Mouse (Mus musculus) limb, embryonic 12.5 days (tissue): Measurements from ENCODE around the gene Pdzd2. TPM values are rescaled to one million over a fixed set of nuclear protein-coding genes. Genes with fewer than 3 reads are reported as not detected.

Experiments used
- ATAC-seq: fragments of 200-750 bp; cut with Nextera tagmentation; 2 replicates; pipeline ENCODE4 v1.8.0; 2017; ENCODE audit warnings: low read depth, moderate TSS enrichment; ENCODE audit not compliant: insufficient number of reproducible peaks, insufficient read depth, low FRiP score, low TSS enrichment
- H3K27ac ChIP-seq: fragments of 300-500 bp; sonication (generic); 2 replicates; pipeline ENCODE4 v1.5.1; 2016; ENCODE audit warnings: mild to moderate bottlenecking, moderate library complexity
- H3K27me3 ChIP-seq: fragments of 300-500 bp; sonication (generic); 2 replicates; pipeline ENCODE4 v1.6.1; 2016; ENCODE audit warnings: mild to moderate bottlenecking, moderate library complexity
- H3K36me3 ChIP-seq: fragments of 300-500 bp; sonication (generic); 2 replicates; pipeline ENCODE4 v1.6.1; 2016; ENCODE audit warnings: mild to moderate bottlenecking, moderate library complexity
- H3K4me1 ChIP-seq: fragments of 300-500 bp; sonication (generic); replicated peaks from 2 replicates; pipeline ENCODE4 v1.6.1; 2016
- H3K4me2 ChIP-seq: fragments of 300-500 bp; sonication (generic); 2 replicates; pipeline ENCODE4 v1.6.1; 2016; ENCODE audit warnings: mild to moderate bottlenecking, moderate library complexity
- H3K4me3 ChIP-seq: fragments of 300-500 bp; sonication (generic); replicated peaks from 2 replicates; pipeline ENCODE4 v1.5.1; 2016; ENCODE audit warnings: mild to moderate bottlenecking
- H3K9ac ChIP-seq: fragments of 300-500 bp; sonication (generic); replicated peaks from 2 replicates; pipeline ENCODE4 v1.6.1; 2016; ENCODE audit warnings: mild to moderate bottlenecking, moderate library complexity
- H3K9me3 ChIP-seq: fragments of 300-500 bp; sonication (generic); 2 replicates; pipeline ENCODE4 v1.6.1; 2016; ENCODE audit warnings: mild to moderate bottlenecking, moderate library complexity
- WGBS: fragments of 180-500 bp; shearing (Covaris S2); methylation state at CpG from one replicate; pipeline ENCODE4 v1.1.7; 2016; 5-methylcytosine and 5-hydroxymethylcytosine counted together
- polyA plus RNA-seq: library from polyadenylated mRNA; unstranded; fragments of >200 nt; fragmentation: Nextera tagmentation; extraction: Ambion mirVana; gene quantifications from 2 replicates; pipeline ENCODE4 v1.2.1, GENCODE M21; 2016

The Pdzd2 gene
- polyA plus RNA-seq, 1 experiment from 2014 or later: 32.5 TPM

- Histone ChIP-seq H3K4me1 (peaks cover 34% of the 10 kb centered on the region), H3K9ac (no peak overlapping the region), H3K4me3 (no peak overlapping the region), H3K27ac (no peak overlapping the region), H3K4me2 (no peak overlapping the region), H3K27me3 (peaks cover 4% of the 10 kb centered on the region), H3K9me3 (no peaks in the 10 kb centered on the region), H3K36me3 (no peaks in the 10 kb centered on the region)
- ATAC-seq: no peak
- WGBS: 37% methylated on average over 9 of the region's 9 CpGs
These were observed 39.4 kb downstream of the Pdzd2 start for GRCm38 (mm10) chr15:12700367-12700766.

GRCm38 (mm10) chr15:12697741-12698140, 42.0 kb downstream of the Pdzd2 start:
- H3K9me3 ChIP-seq: no peaks in the 10 kb centered on the region
- H3K36me3 ChIP-seq: no peaks in the 10 kb centered on the region
- 19% methylated on average over 7 of the region's 7 CpGs for WGBS
- peak overlapping the region; percentile 64 for H3K27ac ChIP-seq
- ATAC-seq: no peak
- H3K4me2 ChIP-seq: peak overlapping the region; percentile 22
- H3K4me3 ChIP-seq: no peak overlapping the region
- H3K9ac ChIP-seq: no peak overlapping the region
- H3K4me1 ChIP-seq: peaks cover 34% of the 10 kb centered on the region
- H3K27me3 ChIP-seq: peaks cover 4% of the 10 kb centered on the region; the same call in 1 of the 2 replicates

- 65% methylated on average over 8 of the region's 8 CpGs for WGBS
- Histone ChIP-seq H3K27ac (0 out of 2 replicates have a peak overlapping the region, but pooled peaks have one; percentile 24), H3K36me3 (no peaks in the 10 kb centered on the region), H3K4me2 (no peak overlapping the region), H3K27me3 (no peaks in the 10 kb centered on the region), H3K4me3 (no peak overlapping the region), H3K9me3 (no peaks in the 10 kb centered on the region), H3K9ac (no peak overlapping the region), H3K4me1 (peaks cover 34% of the 10 kb centered on the region)
- ATAC-seq: no peak
These were observed 42.8 kb downstream of the Pdzd2 start for GRCm38 (mm10) chr15:12696889-12697288.

- ATAC-seq: no peak
- 84% methylated on average over 7 of the region's 7 CpGs for WGBS
- H3K4me3 ChIP-seq: no peak overlapping the region
- peaks cover 3% of the 10 kb centered on the region; the same call in 1 of the 2 replicates for H3K36me3 ChIP-seq
- no peaks in the 10 kb centered on the region for H3K4me1 ChIP-seq
- H3K27me3 ChIP-seq: no peaks in the 10 kb centered on the region
- no peak overlapping the region for H3K27ac ChIP-seq
- no peak overlapping the region for H3K4me2 ChIP-seq
- H3K9me3 ChIP-seq: peaks cover 2% of the 10 kb centered on the region; the same call in 1 of the 2 replicates
- no peak overlapping the region for H3K9ac ChIP-seq
These were observed 49.9 kb downstream of the Pdzd2 start for GRCm38 (mm10) chr15:12689716-12690381.

GRCm38 (mm10) chr15:12682549-12682948, 57.2 kb downstream of the Pdzd2 start:
- H3K27ac ChIP-seq: peak overlapping the region; percentile 12; the same call in 1 of the 2 replicates
- WGBS: 20% methylated on average over 9 of the region's 9 CpGs
- no peak for ATAC-seq
- peaks cover 4% of the 10 kb centered on the region; the same call in 1 of the 2 replicates for H3K9me3 ChIP-seq
- no peak overlapping the region for H3K4me2 ChIP-seq
- peaks cover 28% of the 10 kb centered on the region for H3K4me1 ChIP-seq
- no peaks in the 10 kb centered on the region for H3K27me3 ChIP-seq
- peaks cover 4% of the 10 kb centered on the region; the same call in 1 of the 2 replicates for H3K36me3 ChIP-seq
- H3K9ac ChIP-seq: no peak overlapping the region
- no peak overlapping the region for H3K4me3 ChIP-seq

GRCm38 (mm10) chr15:12681891-12682290, 57.8 kb downstream of the Pdzd2 start:
- H3K9me3 ChIP-seq: peaks cover 4% of the 10 kb centered on the region; the same call in 1 of the 2 replicates
- no peak for ATAC-seq
- no peak overlapping the region for H3K4me3 ChIP-seq
- peaks cover 28% of the 10 kb centered on the region for H3K4me1 ChIP-seq
- H3K9ac ChIP-seq: no peak overlapping the region
- H3K27ac ChIP-seq: no peak overlapping the region; the same call in 1 of the 2 replicates
- H3K36me3 ChIP-seq: peaks cover 4% of the 10 kb centered on the region; the same call in 1 of the 2 replicates
- no peaks in the 10 kb centered on the region for H3K27me3 ChIP-seq
- WGBS: 85% methylated on average over 2 of the region's 2 CpGs
- no peak overlapping the region for H3K4me2 ChIP-seq

- peak overlapping the region; percentile 40 for H3K4me2 ChIP-seq
- 8% methylated on average over 7 of the region's 7 CpGs for WGBS
- H3K4me1 ChIP-seq: peaks cover 28% of the 10 kb centered on the region
- peaks cover 4% of the 10 kb centered on the region; the same call in 1 of the 2 replicates for H3K9me3 ChIP-seq
- H3K4me3 ChIP-seq: no peak overlapping the region
- peak overlapping the region; percentile 85 for H3K27ac ChIP-seq
- H3K27me3 ChIP-seq: no peaks in the 10 kb centered on the region
- no peak overlapping the region for H3K9ac ChIP-seq
- peaks cover 4% of the 10 kb centered on the region; the same call in 1 of the 2 replicates for H3K36me3 ChIP-seq
- ATAC-seq: peak; percentile 67
These were observed 59.0 kb downstream of the Pdzd2 start for GRCm38 (mm10) chr15:12680750-12681149.

- H3K4me1 ChIP-seq: peaks cover 28% of the 10 kb centered on the region
- whole genome bisulfite sequencing: 83% methylated on average over 6 of the region's 6 CpGs
These were observed 59.7 kb downstream of the Pdzd2 start for GRCm38 (mm10) chr15:12679996-12680395.

GRCm38 (mm10) chr15:12678540-12679112, 61.1 kb downstream of the Pdzd2 start:
- ATAC-seq: no peak
- peaks cover 28% of the 10 kb centered on the region for H3K4me1 ChIP-seq
- 86% methylated on average over 2 of the region's 2 CpGs for WGBS
- H3K27ac ChIP-seq: no peak overlapping the region
- no peak overlapping the region for H3K9ac ChIP-seq
- no peaks in the 10 kb centered on the region for H3K9me3 ChIP-seq
- no peak overlapping the region for H3K4me2 ChIP-seq
- no peaks in the 10 kb centered on the region for H3K27me3 ChIP-seq
- H3K36me3 ChIP-seq: no peaks in the 10 kb centered on the region
- no peak overlapping the region for H3K4me3 ChIP-seq

More at GRCm38 (mm10) chr15:12679996-12680395, 59.7 kb downstream of the Pdzd2 start:
- Histone ChIP-seq H3K27me3 (no peaks in the 10 kb centered on the region), H3K4me3 (no peak overlapping the region), H3K9ac (no peak overlapping the region), H3K9me3 (peaks cover 3% of the 10 kb centered on the region; the same call in 1 of the 2 replicates), H3K36me3 (peaks cover 2% of the 10 kb centered on the region; the same call in 1 of the 2 replicates), H3K27ac (no peak overlapping the region), H3K4me2 (no peak overlapping the region)
- no peak for ATAC-seq

- ATAC-seq: no peak
- 80% methylated on average over 3 of the region's 3 CpGs for WGBS
These were observed 64.4 kb downstream of the Pdzd2 start for GRCm38 (mm10) chr15:12675366-12675765.

GRCm38 (mm10) chr15:12674026-12674425, 65.7 kb downstream of the Pdzd2 start:
- no peaks in the 10 kb centered on the region for H3K9me3 ChIP-seq
- H3K36me3 ChIP-seq: no peaks in the 10 kb centered on the region
- H3K4me3 ChIP-seq: no peak overlapping the region
- no peak for ATAC-seq
- H3K4me1 ChIP-seq: 0 out of 2 replicates have a peak, but pooled peaks cover 6% of the 10 kb centered on the region
- 84% methylated on average over 5 of the region's 5 CpGs for WGBS
- H3K27me3 ChIP-seq: no peaks in the 10 kb centered on the region
- H3K27ac ChIP-seq: no peak overlapping the region
- no peak overlapping the region for H3K4me2 ChIP-seq
- no peak overlapping the region for H3K9ac ChIP-seq

More at GRCm38 (mm10) chr15:12675366-12675765, 64.4 kb downstream of the Pdzd2 start:
- Histone ChIP-seq H3K4me1 (peaks cover 12% of the 10 kb centered on the region), H3K4me2 (no peak overlapping the region), H3K9me3 (no peaks in the 10 kb centered on the region), H3K27me3 (no peaks in the 10 kb centered on the region), H3K36me3 (no peaks in the 10 kb centered on the region), H3K27ac (no peak overlapping the region), H3K9ac (no peak overlapping the region), H3K4me3 (no peak overlapping the region)
